Mouse (Mus musculus): ENCODE measurements at regions not wholly inside any gene's neighbourhood (a gene's known extent, or its start where the extent isn't known, plus 50 kb on each side); places are given as distances from the start of the nearest gene placed in this dataset.
A peak's percentile ranks its signal among the peaks of the same experiment; 100 is the strongest.
"Not testable (repeated sequence)": the region's sequence is repeated elsewhere in the genome, so short reads cannot be mapped to it uniquely, and the experiment has no call there.

- WGBS, result 70% methylated on average over 2 of the region's 2 CpGs
- H3K9me3 ChIP-seq (ENCODE audit: low read length), result no peaks in the 10 kb centered on the region
- H3K9ac ChIP-seq (replicated peaks; ENCODE audit: low read length, poor library complexity, severe bottlenecking), result no peak overlapping the region
- DNase-seq (ENCODE audit: low spot score) (no peak), ATAC-seq (ENCODE audit: low FRiP score) (no peak)
- no peaks in the 10 kb centered on the region for H3K27me3 ChIP-seq (ENCODE audit: insufficient read depth, low read length)
- no peak overlapping the region for H3K27ac ChIP-seq (ENCODE audit: low read depth, low read length)
- no peak overlapping the region for H3K4me2 ChIP-seq (ENCODE audit: low read depth, low read length, poor library complexity, severe bottlenecking)
- no peak for TF ChIP-seq CTCF (IDR thresholded peaks at IDR 0.05)
- H3K4me3 ChIP-seq (ENCODE audit: low read depth, low read length), result no peak overlapping the region
- H3K4me1 ChIP-seq (ENCODE audit: insufficient read depth, low read length), result no peaks in the 10 kb centered on the region
- H3K36me3 ChIP-seq (ENCODE audit: insufficient read depth, low read length), result no peaks in the 10 kb centered on the region
These were observed 821.2 kb downstream of the Tbl1xr1 start for GRCm38 (mm10) chr3:22897651-22898050.

- H3K4me1 ChIP-seq (ENCODE audit: insufficient read depth, low read length), result no peaks in the 10 kb centered on the region
- no peak overlapping the region for H3K4me3 ChIP-seq (ENCODE audit: low read depth, low read length)
- H3K9me3 ChIP-seq (ENCODE audit: low read length), result no peaks in the 10 kb centered on the region
- no peaks in the 10 kb centered on the region for H3K36me3 ChIP-seq (ENCODE audit: insufficient read depth, low read length)
- 92% methylated on average over 10 of the region's 10 CpGs for WGBS
- DNase-seq (ENCODE audit: low spot score) (no peak), ATAC-seq (ENCODE audit: low FRiP score) (no peak)
- no peak overlapping the region for H3K9ac ChIP-seq (replicated peaks; ENCODE audit: low read length, poor library complexity, severe bottlenecking)
- H3K27me3 ChIP-seq (ENCODE audit: insufficient read depth, low read length), result no peaks in the 10 kb centered on the region
- TF ChIP-seq CTCF (IDR thresholded peaks at IDR 0.05), result no peak
- no peak overlapping the region for H3K4me2 ChIP-seq (ENCODE audit: low read depth, low read length, poor library complexity, severe bottlenecking)
- H3K27ac ChIP-seq (ENCODE audit: low read depth, low read length), result no peak overlapping the region
These were observed 824.5 kb downstream of the Tbl1xr1 start for GRCm38 (mm10) chr3:22900966-22901365.

- H3K9me3 ChIP-seq (ENCODE audit: low read length), result no peaks in the 10 kb centered on the region
- DNase-seq (ENCODE audit: low spot score) (peak; percentile 9), ATAC-seq (ENCODE audit: low FRiP score) (no peak)
- H3K27ac ChIP-seq (ENCODE audit: low read depth, low read length), result no peak overlapping the region
- no peaks in the 10 kb centered on the region for H3K4me1 ChIP-seq (ENCODE audit: insufficient read depth, low read length)
- WGBS, result 90% methylated on average over 3 of the region's 3 CpGs
- no peak overlapping the region for H3K9ac ChIP-seq (replicated peaks; ENCODE audit: low read length, poor library complexity, severe bottlenecking)
- peak; percentile 42 for TF ChIP-seq CTCF (IDR thresholded peaks at IDR 0.05)
- no peaks in the 10 kb centered on the region for H3K27me3 ChIP-seq (ENCODE audit: insufficient read depth, low read length)
- no peak overlapping the region for H3K4me2 ChIP-seq (ENCODE audit: low read depth, low read length, poor library complexity, severe bottlenecking)
- no peak overlapping the region for H3K4me3 ChIP-seq (ENCODE audit: low read depth, low read length)
- H3K36me3 ChIP-seq (ENCODE audit: insufficient read depth, low read length), result no peaks in the 10 kb centered on the region
These were observed 852.5 kb downstream of the Tbl1xr1 start for GRCm38 (mm10) chr3:22928970-22929369.

- Histone ChIP-seq H3K4me2 (ENCODE audit: low read depth, low read length, poor library complexity, severe bottlenecking) (no peak overlapping the region), H3K27me3 (ENCODE audit: insufficient read depth, low read length) (no peaks in the 10 kb centered on the region), H3K27ac (ENCODE audit: low read depth, low read length) (no peak overlapping the region), H3K4me1 (ENCODE audit: insufficient read depth, low read length) (no peaks in the 10 kb centered on the region), H3K36me3 (ENCODE audit: insufficient read depth, low read length) (no peaks in the 10 kb centered on the region), H3K4me3 (ENCODE audit: low read depth, low read length) (no peak overlapping the region), H3K9me3 (ENCODE audit: low read length) (no peaks in the 10 kb centered on the region), H3K9ac (replicated peaks; ENCODE audit: low read length, poor library complexity, severe bottlenecking) (no peak overlapping the region)
- ATAC-seq (ENCODE audit: low FRiP score) (peak; percentile 70), DNase-seq (ENCODE audit: low spot score) (peak; percentile 61)
- TF ChIP-seq CTCF (IDR thresholded peaks at IDR 0.05), result no peak
- WGBS, result 77% methylated on average over 2 of the region's 2 CpGs
These were observed 853.5 kb downstream of the Tbl1xr1 start for GRCm38 (mm10) chr3:22929762-22930519.

DNA sequence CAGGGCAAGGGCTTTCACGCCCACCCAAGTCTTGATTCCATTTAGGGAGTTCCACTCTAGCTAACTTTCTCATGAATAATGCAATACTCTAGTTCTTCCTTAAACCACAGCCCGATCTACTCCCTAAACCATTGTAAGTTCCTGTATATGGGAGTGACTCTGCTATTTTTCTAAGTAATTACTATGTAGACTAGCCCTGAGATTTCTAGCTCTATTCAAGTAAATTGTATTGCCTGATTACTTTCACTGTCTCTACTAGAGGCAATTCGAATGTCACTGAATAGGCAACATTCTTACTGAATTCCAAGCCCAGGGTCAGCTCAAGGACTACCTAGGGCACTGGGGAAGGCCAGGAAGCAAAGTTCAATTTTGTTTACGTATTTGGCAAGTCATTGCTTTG lies 869.2 kb downstream of the Tbl1xr1 start:
- H3K27me3 ChIP-seq (ENCODE audit: insufficient read depth, low read length); ATAC-seq (ENCODE audit: low FRiP score); DNase-seq (ENCODE audit: low spot score); H3K9me3 ChIP-seq (ENCODE audit: low read length); H3K36me3 ChIP-seq (ENCODE audit: insufficient read depth, low read length); H3K4me3 ChIP-seq (ENCODE audit: low read depth, low read length); H3K9ac ChIP-seq (replicated peaks; ENCODE audit: low read length, poor library complexity, severe bottlenecking); H3K27ac ChIP-seq (ENCODE audit: low read depth, low read length); H3K4me2 ChIP-seq (ENCODE audit: low read depth, low read length, poor library complexity, severe bottlenecking); H3K4me1 ChIP-seq (ENCODE audit: insufficient read depth, low read length): not testable (repeated sequence)
- 78% methylated on average over 4 of the region's 4 CpGs for WGBS

DNA sequence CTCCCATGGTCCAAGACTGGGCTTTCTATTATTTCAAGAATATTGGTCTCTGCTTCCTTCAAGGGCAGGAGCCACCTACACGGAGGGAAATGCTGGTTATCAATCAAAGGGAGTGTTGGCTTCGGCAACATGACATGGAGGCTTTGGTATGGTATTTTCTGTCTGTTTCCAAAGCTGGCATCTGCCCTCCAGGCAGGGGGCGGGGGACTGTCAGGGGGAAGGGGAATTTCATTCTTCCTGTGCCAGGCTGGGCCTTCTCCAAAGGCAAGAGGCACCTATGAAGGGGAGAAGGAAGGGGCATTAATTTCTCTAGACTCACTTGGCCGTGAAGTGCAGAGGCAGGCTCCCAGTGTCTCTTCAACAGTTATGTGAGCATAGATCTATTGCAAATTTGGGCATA lies 870.7 kb downstream of the Tbl1xr1 start:
- Histone ChIP-seq H3K27ac (ENCODE audit: low read depth, low read length) (no peak overlapping the region), H3K27me3 (ENCODE audit: insufficient read depth, low read length) (no peaks in the 10 kb centered on the region), H3K4me1 (ENCODE audit: insufficient read depth, low read length) (no peaks in the 10 kb centered on the region), H3K4me3 (ENCODE audit: low read depth, low read length) (no peak overlapping the region), H3K36me3 (ENCODE audit: insufficient read depth, low read length) (no peaks in the 10 kb centered on the region), H3K4me2 (ENCODE audit: low read depth, low read length, poor library complexity, severe bottlenecking) (no peak overlapping the region), H3K9me3 (ENCODE audit: low read length) (no peaks in the 10 kb centered on the region), H3K9ac (replicated peaks; ENCODE audit: low read length, poor library complexity, severe bottlenecking) (no peak overlapping the region)
- no peak for TF ChIP-seq CTCF (IDR thresholded peaks at IDR 0.05)
- 85% methylated on average over 4 of the region's 4 CpGs for WGBS
- ATAC-seq (ENCODE audit: low FRiP score) (no peak), DNase-seq (ENCODE audit: low spot score) (no peak)

Data from midbrain, postnatal 0 days (tissue).